Mouse (Mus musculus) intestine, embryonic 16.5 days (tissue): ENCODE measurements at regions not wholly inside any gene's neighbourhood (a gene's known extent, or its start where the extent isn't known, plus 50 kb on each side); places are given as distances from the start of the nearest gene placed in this dataset.

Experiments used
- ATAC-seq: fragments of 200-750 bp; cut with Nextera tagmentation; 2 replicates; pipeline ENCODE4 v1.8.0; 2017; ENCODE audit warnings: moderate TSS enrichment, moderate library complexity
- H3K27ac ChIP-seq: fragments of 300-500 bp; sonication (generic); 2 replicates; pipeline ENCODE4 v1.5.1; 2014; ENCODE audit warnings: mild to moderate bottlenecking, low read length
- H3K27me3 ChIP-seq: fragments of 300-500 bp; sonication (generic); replicated peaks from 2 replicates; pipeline ENCODE4 v1.6.1; 2014; ENCODE audit warnings: low read length, control low read depth, mixed read lengths; ENCODE audit not compliant: control insufficient read depth, insufficient read depth
- H3K36me3 ChIP-seq: fragments of 300-500 bp; sonication (generic); 2 replicates; pipeline ENCODE4 v1.6.1; 2014; ENCODE audit warnings: low read length, control low read depth; ENCODE audit not compliant: control insufficient read depth, insufficient read depth
- H3K4me1 ChIP-seq: fragments of 300-500 bp; sonication (generic); 2 replicates; pipeline ENCODE4 v1.6.1; 2014; ENCODE audit warnings: low read length, control low read depth, mixed read lengths; ENCODE audit not compliant: control insufficient read depth, insufficient read depth
- H3K4me2 ChIP-seq: fragments of 300-500 bp; sonication (generic); 2 replicates; pipeline ENCODE4 v1.6.1; 2014; ENCODE audit warnings: low read depth, low read length, control low read depth
- H3K4me3 ChIP-seq: fragments of 300-500 bp; sonication (generic); 2 replicates; pipeline ENCODE4 v1.5.1; 2014; ENCODE audit warnings: mild to moderate bottlenecking, low read length
- H3K9ac ChIP-seq: fragments of 300-500 bp; sonication (generic); 2 replicates; pipeline ENCODE4 v1.6.1; 2014; ENCODE audit warnings: low read depth, low read length
- H3K9me3 ChIP-seq: fragments of 300-500 bp; sonication (generic); 2 replicates; pipeline ENCODE4 v1.6.1; 2016; ENCODE audit warnings: low read length, control low read depth; ENCODE audit not compliant: control insufficient read depth
- WGBS: fragments of 180-500 bp; shearing (Covaris S2); extraction: QIAGEN DNeasy Blood & Tissue Kit; methylation state at CpG from one replicate; pipeline ENCODE4 v1.1.7; 2014; 5-methylcytosine and 5-hydroxymethylcytosine counted together

- WGBS: 63% methylated on average over 7 of the region's 7 CpGs
- H3K4me1 ChIP-seq: no peaks in the 10 kb centered on the region
- no peaks in the 10 kb centered on the region for H3K9me3 ChIP-seq
- H3K4me3 ChIP-seq: no peak overlapping the region
- no peaks in the 10 kb centered on the region for H3K27me3 ChIP-seq
- H3K36me3 ChIP-seq: no peaks in the 10 kb centered on the region
- H3K27ac ChIP-seq: no peak overlapping the region
- no peak overlapping the region for H3K9ac ChIP-seq
- no peak for ATAC-seq
- no peak overlapping the region for H3K4me2 ChIP-seq
Observed at GRCm38 (mm10) chr1:184409986-184410385, 322.4 kb downstream of the Hlx start.

DNA sequence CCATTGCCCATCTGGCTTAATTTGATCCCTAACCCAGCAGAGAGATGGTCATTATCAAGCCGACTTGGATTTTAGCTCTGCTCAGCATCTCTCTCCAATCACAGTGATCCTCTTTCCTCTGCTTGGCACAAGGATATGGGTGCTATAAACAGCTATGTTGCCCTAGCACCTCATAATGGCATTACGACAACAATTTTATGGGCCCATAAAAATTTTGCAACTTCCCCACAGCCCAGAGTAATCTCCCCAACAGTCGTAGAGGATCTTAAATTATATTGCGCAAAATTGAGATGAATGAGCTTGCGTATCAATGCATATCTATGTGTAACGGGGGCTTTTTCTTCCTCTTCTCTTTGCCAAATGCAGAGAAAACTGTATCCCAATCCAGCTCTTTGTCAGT lies 329.4 kb downstream of the Hlx start:
- WGBS: 55% methylated on average over 6 of the region's 6 CpGs
- H3K4me1 ChIP-seq: no peaks in the 10 kb centered on the region
- H3K27ac ChIP-seq: no peak overlapping the region
- ATAC-seq: no peak
- no peak overlapping the region for H3K9ac ChIP-seq
- H3K9me3 ChIP-seq: no peaks in the 10 kb centered on the region
- H3K4me2 ChIP-seq: no peak overlapping the region
- no peaks in the 10 kb centered on the region for H3K36me3 ChIP-seq
- no peak overlapping the region for H3K4me3 ChIP-seq
- no peaks in the 10 kb centered on the region for H3K27me3 ChIP-seq

DNA sequence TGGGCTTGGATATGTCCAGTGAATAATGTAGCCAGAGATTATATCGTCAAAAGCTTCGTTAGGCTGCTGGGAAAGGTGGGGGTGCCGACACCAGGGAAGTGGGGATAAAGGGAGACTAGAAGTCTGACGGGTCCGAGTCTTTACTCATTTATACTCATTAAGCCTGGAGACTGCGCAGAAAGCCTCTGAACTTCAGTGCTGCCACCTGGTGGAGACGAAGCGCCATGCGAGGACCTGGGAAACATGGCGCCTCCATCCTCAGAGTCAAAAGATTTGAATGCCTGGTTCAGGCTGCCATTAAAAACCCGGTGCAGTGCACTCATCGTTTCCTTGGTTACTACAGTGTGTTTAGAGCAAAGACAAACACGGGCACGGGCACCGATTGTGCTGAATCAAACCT lies 337.2 kb downstream of the Hlx start:
- 44% methylated on average over 15 of the region's 15 CpGs for WGBS
- Histone ChIP-seq H3K27me3 (no peaks in the 10 kb centered on the region), H3K4me1 (0 out of 2 replicates have a peak, but pooled peaks cover 2% of the 10 kb centered on the region), H3K36me3 (no peaks in the 10 kb centered on the region), H3K27ac (peak overlapping the region; percentile 7; the same call in 1 of the 2 replicates), H3K4me3 (no peak overlapping the region), H3K4me2 (no peak overlapping the region), H3K9ac (no peak overlapping the region), H3K9me3 (no peaks in the 10 kb centered on the region)
- no peak; the same call in 1 of the 2 replicates for ATAC-seq

- no peak for ATAC-seq
Observed at GRCm38 (mm10) chr1:184394559-184395194, 337.7 kb downstream of the Hlx start.

DNA sequence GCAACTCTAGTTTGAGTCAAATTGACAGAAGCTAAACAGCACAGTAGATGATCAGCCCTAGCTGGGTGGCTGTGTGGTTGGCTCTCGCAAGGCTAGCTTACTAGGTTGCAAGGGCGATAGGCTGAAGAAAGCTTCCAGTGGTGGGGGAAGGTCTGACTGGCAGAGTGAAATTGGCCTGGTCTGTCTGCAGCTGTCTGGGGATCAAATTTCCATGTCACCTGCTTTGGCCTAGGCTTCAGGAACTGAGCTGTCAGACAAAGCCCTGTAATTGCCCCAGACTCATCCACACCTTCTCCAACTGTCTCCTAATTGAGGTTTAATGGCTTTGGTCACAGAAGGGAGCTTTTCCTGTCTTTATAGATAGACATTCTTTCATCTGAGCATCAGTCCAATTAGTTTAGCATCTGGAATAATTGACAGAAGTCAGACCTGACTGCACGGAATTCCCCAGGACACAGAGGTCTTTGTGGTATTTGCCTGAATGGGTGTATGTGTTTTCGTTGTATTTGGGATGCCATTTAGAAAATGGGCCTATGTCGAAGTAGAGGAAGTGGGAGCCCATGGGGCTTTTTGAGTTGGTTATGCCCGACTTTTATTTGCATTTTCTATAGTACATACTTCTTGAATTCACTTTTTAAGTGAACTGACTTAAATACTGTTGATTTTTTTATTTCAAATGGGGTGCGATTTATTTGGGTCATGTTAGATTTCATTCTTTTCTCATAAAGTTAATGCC lies 348.2 kb downstream of the Hlx start:
- no peak for ATAC-seq
- Histone ChIP-seq H3K4me1 (no peaks in the 10 kb centered on the region), H3K9me3 (no peaks in the 10 kb centered on the region), H3K4me2 (no peak overlapping the region), H3K27ac (no peak overlapping the region), H3K27me3 (no peaks in the 10 kb centered on the region), H3K4me3 (no peak overlapping the region), H3K9ac (no peak overlapping the region), H3K36me3 (no peaks in the 10 kb centered on the region)
- WGBS: 81% methylated on average over 7 of the region's 7 CpGs

More at GRCm38 (mm10) chr1:184394559-184395194, 337.7 kb downstream of the Hlx start:
- Histone ChIP-seq H3K27me3 (no peaks in the 10 kb centered on the region), H3K27ac (peak overlapping the region; percentile 7; the same call in 1 of the 2 replicates), H3K4me3 (no peak overlapping the region), H3K4me2 (no peak overlapping the region), H3K4me1 (0 out of 2 replicates have a peak, but pooled peaks cover 2% of the 10 kb centered on the region), H3K9ac (no peak overlapping the region), H3K9me3 (no peaks in the 10 kb centered on the region), H3K36me3 (no peaks in the 10 kb centered on the region)
- 56% methylated on average over 12 of the region's 12 CpGs for WGBS

GRCm38 (mm10) chr1:184378665-184379064 lies 344.6 kb upstream of the 1700056E22Rik start:
- WGBS: 90% methylated on average over 1 of the region's 1 CpGs

DNA sequence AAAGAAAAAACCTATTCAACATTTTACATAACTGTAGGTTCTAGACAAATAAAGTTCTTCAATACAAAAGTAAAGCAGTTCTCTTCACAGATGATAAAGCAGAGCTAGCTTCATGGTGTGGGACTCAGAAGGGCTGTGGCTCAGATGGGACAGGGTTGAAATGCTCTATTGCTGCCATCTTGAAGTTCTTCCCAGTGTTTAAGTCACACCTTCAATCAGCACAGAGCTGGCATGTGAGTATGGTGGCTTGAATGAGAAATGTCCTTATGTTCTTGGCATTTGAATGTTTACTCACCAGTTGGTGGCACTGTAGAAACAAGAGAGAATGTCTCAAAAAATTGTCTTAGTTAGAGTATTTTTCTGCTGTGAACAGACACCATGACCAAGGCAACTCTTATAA lies 330.9 kb upstream of the 1700056E22Rik start:
- Histone ChIP-seq H3K4me3 (no peak overlapping the region), H3K9ac (no peak overlapping the region), H3K4me2 (no peak overlapping the region), H3K27me3 (no peaks in the 10 kb centered on the region), H3K9me3 (no peaks in the 10 kb centered on the region), H3K36me3 (no peaks in the 10 kb centered on the region), H3K4me1 (no peaks in the 10 kb centered on the region), H3K27ac (no peak overlapping the region)
- no peak for ATAC-seq

More at GRCm38 (mm10) chr1:184378665-184379064, 344.6 kb upstream of the 1700056E22Rik start:
- no peak overlapping the region for H3K9ac ChIP-seq
- H3K27me3 ChIP-seq: no peaks in the 10 kb centered on the region
- no peak overlapping the region for H3K27ac ChIP-seq
- no peak for ATAC-seq
- H3K4me1 ChIP-seq: no peaks in the 10 kb centered on the region
- no peak overlapping the region for H3K4me2 ChIP-seq
- no peak overlapping the region for H3K4me3 ChIP-seq
- no peaks in the 10 kb centered on the region for H3K36me3 ChIP-seq
- H3K9me3 ChIP-seq: no peaks in the 10 kb centered on the region

DNA sequence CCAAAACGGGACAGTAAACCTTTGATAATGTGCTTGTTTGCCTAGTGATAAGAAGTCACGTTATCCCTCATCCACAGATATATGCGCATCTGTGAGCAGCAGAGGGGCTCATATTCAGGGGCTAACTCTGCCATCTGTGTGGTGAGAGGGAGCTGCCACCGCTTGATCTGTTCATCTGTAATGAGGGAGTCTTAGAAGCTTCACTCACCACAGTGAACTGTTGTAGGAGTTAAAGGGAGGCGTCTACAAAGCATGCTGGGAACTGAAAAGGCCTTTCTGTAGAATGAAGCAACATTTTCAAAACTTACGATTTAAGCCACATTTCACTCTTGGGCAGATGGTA lies 324.1 kb upstream of the 1700056E22Rik start:
- no peak overlapping the region for H3K4me3 ChIP-seq
- no peak overlapping the region for H3K9ac ChIP-seq
- ATAC-seq: no peak
- H3K4me2 ChIP-seq: no peak overlapping the region
- H3K27me3 ChIP-seq: no peaks in the 10 kb centered on the region
- H3K4me1 ChIP-seq: peaks cover 6% of the 10 kb centered on the region; the same call in 1 of the 2 replicates
- no peak overlapping the region for H3K27ac ChIP-seq
- no peaks in the 10 kb centered on the region for H3K9me3 ChIP-seq
- H3K36me3 ChIP-seq: no peaks in the 10 kb centered on the region
- WGBS: 69% methylated on average over 6 of the region's 6 CpGs

- 47% methylated on average over 4 of the region's 4 CpGs for WGBS
- H3K9me3 ChIP-seq: no peaks in the 10 kb centered on the region
Observed at GRCm38 (mm10) chr1:184357474-184358225, 323.5 kb upstream of the 1700056E22Rik start.

More at GRCm38 (mm10) chr1:184357474-184358225, 323.5 kb upstream of the 1700056E22Rik start:
- Histone ChIP-seq H3K4me1 (peaks cover 6% of the 10 kb centered on the region; the same call in 1 of the 2 replicates), H3K4me3 (no peak overlapping the region), H3K27ac (no peak overlapping the region), H3K27me3 (no peaks in the 10 kb centered on the region), H3K9ac (no peak overlapping the region), H3K36me3 (no peaks in the 10 kb centered on the region), H3K4me2 (no peak overlapping the region)
- peak; percentile 74 for ATAC-seq
